Mouse (Mus musculus) hindlimb bud, embryonic 11.5 days (tissue): ENCODE results near the gene H2-Q7.
"Not testable (repeated sequence)": the region's sequence is repeated elsewhere in the genome, so short reads cannot be mapped to it uniquely, and the experiment has no call there.

ENCODE experiments used
- DNase-seq: peaks from one replicate; pipeline ENCODE4 v3.0.0-alpha.2; 2012; ENCODE audit warnings: low read depth, low spot score; ENCODE audit errors: extremely low spot score

The H2-Q7 gene

DNA sequence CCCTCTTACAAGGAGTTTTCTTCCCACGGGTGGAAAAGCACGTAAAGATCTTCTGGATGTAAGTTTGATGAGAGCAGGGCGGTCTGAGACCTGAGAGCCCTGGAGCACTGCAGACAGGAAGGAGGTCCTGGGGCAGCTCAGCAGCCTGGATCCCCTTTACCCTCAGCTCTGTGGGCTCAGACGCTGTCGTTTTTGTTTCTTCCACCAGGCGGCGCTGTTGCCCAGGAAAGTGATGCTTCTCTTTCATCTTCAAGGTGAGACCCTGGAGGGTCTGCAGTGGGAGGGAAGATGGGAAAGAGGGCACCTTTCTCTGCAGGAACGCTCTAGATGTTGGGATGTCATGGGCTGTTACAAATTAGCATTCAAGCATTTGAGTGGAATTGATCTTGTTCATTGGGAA is 4.1 kb upstream of the H2-Q7 start:
- not testable (repeated sequence) for DNase-seq

DNA sequence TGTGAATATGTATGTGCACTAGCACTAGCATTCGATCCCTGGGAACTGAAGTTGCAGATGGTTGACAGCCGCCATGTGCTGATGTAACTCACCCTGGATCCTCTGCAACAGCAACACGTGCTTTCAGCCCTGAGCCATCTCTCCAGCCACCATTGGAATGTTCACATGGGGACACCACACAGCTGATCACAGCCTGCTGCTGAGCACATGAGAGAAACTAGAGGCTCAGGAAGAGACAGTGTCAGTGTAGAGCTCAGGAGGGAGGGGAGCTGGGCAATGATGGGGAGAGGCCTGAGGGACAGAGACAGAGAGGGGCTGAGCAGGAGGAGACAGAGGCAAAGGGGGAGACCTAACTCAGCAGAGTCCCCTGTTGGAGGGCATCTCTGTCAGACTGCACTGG is 3.4 kb upstream of the H2-Q7 start:
- DNase-seq: not testable (repeated sequence)

DNA sequence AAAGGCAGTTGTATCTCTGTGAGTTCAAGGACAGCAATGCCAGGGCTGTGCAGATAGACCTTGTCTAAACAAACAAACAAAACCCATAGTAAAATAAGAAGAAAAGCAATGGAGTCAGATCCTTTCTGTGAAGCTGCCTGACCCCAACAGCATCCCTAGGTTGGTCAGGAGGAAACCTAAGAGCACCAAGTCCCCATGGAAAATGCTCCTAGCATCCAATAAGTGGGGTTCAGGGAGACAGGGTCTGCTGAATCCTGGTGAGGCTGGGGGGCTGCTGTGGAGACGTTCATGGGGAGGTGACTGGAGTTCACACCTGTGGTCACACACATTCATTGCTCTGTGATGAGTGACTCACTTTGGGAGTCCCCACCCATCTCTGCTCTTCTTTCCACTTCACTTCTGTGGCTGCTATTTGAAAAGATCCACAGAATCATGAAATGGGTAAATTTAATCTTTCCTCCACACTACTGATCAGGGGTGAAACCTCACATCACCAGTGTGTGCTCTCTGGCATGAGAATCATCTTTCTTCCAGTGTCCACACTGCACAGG is 1.5 kb upstream of the H2-Q7 start:
- DNase-seq: not testable (repeated sequence)

DNA sequence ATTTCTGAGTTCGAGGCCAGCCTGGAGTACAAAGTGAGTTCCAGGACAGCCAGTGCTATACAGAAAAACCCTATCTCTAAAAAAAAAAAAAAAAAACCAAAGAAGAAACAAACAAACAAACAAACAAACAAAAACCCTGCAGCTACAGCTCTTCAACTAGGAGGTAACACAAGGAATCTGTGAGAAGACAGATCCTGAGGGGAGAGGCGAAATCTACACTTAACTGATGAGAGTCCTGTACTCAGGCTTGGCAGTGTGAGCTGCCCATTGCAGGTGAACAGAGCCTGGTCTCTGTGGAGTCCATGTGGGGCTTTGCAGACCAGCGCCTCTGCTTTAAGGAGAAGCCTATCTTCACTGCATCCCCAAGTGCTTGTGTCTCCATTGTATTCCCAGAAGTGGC is 560 bp upstream of the H2-Q7 start:
- DNase-seq: not testable (repeated sequence)

DNA sequence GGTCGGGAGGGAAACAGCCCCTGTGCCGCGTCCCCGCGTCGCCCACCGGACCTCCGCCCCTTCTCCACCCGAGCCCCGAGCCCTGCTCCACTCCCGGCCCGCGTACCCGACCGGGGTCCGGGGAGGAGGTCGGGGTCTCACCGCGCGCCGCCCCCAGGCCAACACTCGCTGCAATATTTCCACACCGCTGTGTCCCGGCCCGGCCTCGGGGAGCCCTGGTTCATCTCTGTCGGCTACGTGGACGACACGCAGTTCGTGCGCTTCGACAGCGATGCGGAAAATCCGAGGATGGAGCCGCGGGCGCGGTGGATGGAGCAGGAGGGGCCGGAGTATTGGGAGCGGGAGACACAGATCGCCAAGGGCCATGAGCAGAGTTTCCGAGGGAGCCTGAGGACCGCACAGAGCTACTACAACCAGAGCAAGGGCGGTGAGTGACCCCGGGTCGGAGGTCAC is 366 bp downstream of the H2-Q7 start:
- DNase-seq: not testable (repeated sequence)

DNA sequence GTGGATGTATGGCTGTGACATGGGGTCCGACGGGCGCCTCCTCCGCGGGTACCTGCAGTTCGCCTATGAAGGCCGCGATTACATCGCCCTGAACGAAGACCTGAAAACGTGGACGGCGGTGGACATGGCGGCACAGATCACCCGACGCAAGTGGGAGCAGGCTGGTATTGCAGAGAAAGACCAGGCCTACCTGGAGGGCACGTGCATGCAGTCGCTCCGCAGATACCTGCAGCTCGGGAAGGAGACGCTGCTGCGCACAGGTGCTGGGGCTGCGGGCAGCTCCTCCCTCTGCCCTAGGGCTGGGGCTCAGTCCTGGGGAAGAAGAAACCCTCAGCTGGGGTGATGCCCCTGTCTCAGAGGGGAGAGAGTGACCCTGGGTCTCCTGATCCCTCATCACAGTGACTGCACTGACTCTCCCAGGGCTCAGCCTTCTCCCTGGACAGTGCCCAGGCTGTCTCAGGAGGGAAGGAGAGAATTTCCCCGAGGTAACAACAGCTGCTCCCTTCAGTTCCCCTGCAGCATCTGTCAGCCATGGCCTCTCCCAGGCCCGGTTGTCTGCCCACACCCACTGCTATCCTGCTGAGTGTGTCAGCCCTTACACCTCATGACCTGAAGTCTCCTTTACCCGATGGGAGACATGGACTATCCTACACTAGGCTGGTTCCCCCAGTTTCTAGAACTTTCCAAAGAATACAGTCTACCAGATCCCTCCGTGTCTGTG is 1.1 kb downstream of the H2-Q7 start:
- DNase-seq: not testable (repeated sequence)

DNA sequence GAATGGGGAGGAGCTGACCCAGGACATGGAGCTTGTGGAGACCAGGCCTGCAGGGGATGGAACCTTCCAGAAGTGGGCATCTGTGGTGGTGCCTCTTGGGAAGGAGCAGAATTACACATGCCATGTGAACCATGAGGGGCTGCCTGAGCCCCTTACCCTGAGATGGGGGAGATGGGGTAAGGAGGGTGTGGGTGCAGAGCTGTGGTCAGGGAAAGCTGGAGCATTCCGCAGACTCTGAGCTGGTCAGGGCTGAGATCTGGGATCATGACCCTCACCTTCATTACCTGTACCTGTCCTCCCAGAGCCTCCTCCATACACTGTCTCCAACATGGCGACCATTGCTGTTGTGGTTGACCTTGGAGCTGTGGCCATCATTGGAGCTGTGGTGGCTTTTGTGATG is 3.4 kb downstream of the H2-Q7 start:
- DNase-seq: not testable (repeated sequence)

DNA sequence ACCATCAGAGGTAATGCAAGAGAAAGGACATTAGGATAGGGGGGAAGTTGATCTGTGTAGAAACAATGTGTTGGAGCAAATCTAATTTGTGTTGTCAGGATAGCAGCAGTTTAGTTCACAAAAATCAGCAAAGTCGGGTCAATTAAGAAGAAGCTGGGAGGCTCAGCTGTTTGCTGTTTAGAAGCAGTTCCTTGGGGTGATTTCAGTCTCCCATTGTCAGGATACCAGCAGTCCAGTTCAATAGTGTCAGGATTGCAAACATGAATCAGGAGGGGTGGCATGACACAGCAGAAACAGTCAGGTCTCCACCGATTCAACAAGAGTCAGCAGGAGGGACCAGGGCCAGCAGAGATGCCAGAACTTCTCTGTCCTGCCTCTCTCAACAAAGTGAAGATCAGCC is 5.6 kb downstream of the H2-Q7 start:
- not testable (repeated sequence) for DNase-seq

DNA sequence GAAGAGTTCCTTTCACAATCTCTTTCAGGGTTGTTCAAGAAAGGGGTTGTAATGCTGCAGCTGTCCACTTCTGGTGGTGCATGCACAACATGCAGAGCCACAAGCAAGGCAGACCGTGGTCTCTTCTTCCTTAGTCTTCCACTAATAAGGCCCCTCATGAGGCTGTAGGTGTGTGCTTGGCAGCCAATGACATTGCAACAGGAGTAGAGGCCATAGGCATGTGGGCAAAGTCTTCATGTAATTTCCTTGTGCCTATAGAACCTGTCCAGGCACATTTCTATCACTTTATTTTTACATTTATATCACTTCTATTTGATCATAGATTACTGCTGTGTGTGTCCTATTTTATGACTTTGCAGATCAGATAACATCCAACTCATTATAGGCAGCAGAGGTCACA is 19.3 kb downstream of the H2-Q7 start:
- DNase-seq: not testable (repeated sequence)

DNA sequence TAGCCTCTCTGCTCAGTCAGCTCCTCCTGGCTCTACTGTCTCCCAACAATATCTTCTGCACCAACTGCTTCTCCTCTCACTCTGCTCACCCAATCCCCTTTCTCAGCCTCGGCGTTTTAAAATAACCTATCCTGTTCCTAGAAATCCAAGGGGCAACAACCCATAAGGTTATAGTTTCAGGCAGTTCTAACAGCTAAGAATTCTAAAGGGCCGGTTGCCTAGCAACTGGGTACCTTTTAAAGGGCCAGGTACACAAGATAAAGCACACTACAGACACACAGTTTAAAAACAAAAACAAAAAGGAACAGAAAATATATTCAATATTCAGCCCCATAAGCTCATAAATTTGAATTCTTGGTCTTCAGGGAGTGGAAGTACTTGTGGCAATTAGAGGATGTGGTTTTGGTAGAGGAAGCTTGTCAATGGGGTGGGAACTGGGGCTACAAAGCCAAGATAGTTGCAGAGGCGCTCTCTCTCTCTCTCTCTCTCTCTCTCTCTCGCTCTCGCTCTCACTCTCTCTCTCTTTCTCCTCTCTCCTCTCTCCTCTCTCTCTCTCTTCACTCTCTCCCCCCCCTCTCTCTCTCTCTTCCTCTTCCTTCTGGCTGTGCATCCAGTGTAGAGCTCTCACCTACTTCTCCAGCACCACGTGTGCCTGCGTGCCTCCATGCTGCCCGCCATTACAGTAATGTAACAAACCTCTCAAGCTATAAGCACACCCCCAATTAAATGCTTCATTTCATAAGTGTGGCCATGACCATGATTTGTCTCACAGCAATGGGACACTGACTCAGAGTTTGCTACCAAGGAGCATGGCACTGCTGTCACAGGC is 21.8 kb downstream of the H2-Q7 start:
- DNase-seq: not testable (repeated sequence)

DNA sequence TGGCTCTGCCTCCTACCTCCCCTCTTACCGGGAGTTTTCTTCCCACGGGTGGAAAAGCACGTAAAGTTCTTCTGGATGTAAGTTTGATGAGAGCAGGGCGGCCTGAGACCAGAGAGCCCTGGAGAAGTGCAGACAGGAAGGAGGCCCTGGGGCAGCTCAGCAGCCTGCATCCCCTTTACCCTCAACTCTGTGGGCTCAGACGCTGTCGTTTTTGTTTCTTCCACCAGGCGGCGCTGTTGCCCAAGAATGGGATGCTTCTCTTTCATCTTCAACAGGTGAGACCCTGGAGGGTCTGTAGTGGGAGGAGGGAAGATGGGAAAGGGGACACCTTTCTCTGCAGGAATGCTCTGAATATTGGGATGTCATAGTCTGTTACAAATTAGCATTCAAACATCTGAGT is 26.7 kb downstream of the H2-Q7 start:
- DNase-seq: not testable (repeated sequence)

DNA sequence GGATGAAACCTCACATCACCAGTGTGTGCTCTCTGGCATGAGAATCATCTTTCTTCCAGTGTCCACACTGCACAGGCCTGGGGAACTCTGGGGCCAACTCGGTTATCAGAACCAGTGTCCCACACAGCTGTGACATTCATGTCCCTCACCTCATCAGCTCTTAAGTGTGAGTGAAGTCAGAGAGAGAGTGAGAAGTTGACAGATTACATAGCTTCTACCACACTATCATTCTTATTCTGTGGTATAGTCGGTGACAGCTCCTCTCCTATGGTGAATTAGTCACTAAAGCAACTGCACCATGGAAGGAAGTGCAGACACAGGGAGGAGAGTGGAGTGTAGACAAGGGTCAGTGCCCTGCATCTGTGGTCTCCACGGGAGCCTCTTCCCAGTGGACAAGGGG is 30.0 kb downstream of the H2-Q7 start:
- not testable (repeated sequence) for DNase-seq

DNA sequence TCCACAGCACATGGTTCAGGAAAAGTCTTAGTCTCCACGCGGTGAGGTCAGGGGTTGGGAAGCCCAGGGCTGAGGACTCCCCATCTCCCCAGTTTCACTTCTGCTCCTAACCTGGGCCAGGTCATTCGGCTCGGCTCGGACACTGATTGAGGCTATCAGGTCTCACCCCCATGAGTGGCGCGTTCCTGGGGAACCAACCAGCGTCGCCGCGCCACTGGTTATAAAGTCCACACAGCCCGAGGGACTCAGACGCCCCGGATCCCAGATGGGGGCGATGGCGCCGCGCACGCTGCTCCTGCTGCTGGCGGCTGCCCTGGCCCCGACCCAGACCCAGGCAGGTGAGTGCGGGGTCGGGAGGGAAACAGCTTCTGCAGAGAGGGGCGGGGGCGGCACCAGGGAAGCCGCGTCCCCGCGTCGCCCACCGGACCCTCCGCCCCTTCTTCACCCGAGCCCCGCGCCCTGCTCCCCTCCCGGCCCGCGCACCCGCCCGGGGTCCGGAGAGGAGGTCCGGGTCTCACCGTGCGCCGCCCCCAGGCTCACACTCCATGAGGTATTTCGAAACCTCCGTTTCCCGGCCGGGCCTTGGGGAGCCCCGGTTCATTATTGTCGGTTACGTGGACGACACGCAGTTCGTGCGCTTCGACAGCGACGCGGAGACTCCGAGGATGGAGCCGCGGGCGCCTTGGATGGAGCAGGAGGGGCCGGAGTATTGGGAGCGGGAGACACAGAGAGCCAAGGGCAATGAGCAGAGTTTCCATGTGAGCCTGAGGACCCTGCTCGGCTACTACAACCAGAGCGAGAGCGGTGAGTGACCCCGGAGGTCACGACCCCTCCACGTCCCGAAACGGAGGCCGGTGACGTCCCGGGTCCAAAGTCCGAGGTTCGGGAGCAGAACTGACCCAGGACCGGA is 31.1 kb downstream of the H2-Q7 start, which contains the start of gene H2-Q10:
H2-Q10 (plus strand) TSS at position 248 of the 910 bp plus-strand sequence.
- DNase-seq: no peak

DNA sequence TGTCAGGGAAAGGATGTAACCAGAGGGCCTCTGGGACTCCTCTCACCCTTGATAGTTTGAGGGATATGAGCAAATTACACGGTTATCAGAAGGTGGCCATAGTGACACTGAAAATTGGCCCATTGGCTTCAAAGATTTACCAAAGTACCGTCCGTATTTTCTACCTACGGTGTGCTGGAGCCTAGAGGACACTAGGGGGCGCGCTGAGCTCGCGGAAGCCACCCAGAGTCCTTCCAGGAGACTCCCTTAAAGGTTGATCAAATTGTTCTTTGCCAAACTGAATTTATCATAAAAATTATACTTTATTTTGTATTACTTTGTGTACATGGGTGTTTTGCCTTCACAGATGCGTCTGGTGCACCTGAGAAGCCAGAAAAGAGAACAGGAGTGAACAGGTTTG is 45.1 kb downstream of the H2-Q7 start:
- DNase-seq: no peak

DNA sequence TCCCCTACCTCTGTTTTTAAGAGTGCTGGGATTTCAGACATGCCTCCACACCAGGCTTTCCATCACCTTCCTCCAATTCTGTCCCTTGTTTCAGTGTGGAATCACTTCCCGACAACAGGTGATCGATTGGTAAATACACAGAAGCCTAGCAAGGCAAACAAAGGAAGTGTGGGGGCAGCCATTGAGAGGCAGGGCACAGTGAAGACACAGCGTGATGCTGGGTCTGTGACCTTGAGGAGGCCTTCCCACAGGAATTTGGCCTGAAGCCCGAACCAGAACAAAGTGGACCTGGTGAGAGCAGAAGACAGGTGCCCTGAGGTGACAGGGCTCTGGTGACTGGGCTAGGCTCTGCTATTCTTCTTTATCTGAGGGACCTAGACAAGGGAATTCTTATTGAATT is 46.7 kb downstream of the H2-Q7 start:
- DNase-seq: no peak

DNA sequence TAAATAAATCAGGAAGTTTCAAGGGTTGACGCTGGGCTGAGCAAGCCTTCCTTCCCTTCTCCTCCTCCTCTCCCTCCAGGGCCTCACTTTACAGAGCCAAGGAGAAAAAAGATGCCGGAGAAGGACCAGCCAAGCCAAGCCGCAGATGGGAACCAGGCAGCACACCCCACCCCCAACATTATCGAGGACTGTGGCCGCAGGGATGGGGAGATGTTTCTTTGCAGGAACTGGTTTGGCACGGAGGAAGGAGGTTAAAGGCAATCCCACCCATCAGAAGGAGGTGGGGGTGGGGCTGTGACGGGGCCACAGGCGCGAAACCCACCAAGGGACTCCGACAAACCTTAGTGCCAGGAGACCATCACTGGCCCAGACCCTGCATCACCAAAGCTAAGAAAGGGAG is 47.8 kb downstream of the H2-Q7 start:
- no peak for DNase-seq

DNA sequence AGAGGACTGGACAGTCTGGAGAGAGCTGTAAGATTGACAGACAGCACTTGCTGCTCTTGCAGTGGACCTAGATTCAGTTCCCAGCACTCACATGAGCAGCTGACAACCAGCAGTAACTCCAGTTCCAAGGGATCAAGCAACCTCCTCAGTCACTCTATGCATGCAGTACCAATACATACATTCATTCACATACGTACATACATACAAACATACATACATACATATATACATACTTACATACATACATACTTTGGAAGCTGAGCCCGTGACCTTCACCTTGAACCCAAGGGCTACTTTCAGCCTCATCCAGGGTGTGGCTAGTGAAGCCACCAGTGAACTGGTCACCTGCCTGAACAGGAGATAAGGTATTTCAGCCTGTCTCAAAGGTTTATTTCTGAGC is 49.1 kb downstream of the H2-Q7 start:
- DNase-seq: no peak

DNA sequence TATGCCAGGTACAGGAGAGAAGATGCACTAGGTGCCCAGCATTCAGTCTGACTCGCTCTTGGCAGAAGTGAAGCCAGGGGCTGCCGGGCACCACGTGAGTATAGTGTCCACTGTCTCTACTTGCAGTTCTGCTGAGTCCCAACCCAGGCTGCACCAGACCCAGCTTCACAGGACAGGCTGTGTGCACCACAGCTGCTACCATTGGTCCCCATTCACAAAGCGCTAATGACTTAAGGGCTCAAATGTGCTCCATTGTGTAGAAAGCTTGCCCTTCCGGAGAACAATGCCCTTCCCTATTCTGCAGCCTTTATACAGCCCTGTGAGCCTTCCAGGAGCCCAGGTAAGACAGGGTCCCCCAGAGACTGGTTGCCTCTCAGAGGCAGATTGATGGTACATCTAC is 51.4 kb downstream of the H2-Q7 start:
- no peak for DNase-seq
